Mouse (Mus musculus) natural killer cell, adult 2 months (primary cell): ENCODE data around the gene Gm20388.

ENCODE experiments used
- DNase-seq, 2 experiments: peaks; one replicate each; pipeline ENCODE4 v3.0.0; 2022; ENCODE audit warnings: low spot score in 2 of 2

The Gm20388 gene

DNA sequence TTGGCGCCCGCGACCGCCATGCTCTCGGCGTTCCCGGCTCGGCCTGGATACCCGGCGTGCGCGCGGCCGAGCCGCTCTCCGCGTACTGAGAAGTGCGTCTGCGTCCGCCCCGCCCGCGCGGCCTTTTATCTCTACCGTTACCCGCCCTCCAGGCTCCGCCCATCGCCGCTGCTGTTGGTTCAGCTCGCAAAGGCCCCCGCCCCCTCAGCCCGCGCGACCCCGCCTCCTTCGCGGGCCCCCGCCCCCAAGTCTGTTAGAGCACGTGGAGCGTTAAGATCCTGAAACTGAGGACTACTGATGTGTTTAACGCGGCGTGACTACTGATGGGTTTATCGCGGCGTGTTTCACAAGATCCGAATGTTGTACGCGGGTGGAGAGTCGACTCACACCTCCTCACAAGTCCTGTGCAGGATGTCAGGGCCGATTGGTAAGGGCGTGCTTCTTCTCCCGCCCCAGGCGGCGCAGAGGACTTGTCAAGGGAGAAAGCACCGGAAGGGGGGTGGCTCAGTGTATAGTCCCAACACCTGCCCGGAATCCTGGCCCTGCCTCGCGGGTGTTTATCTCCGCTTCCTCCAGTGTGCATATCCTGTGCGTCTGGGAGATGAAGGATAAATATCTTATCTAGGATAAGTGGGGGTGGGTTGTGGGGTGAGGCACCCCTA, 1997.1 kb downstream of the Gm20388 start, which contains the start of gene Slc7a5:
Gene Slc7a5, minus strand, starts transcription at position 108 of the 662 bp plus-strand sequence.
- peak; percentile 92 to 96 for DNase-seq

DNA sequence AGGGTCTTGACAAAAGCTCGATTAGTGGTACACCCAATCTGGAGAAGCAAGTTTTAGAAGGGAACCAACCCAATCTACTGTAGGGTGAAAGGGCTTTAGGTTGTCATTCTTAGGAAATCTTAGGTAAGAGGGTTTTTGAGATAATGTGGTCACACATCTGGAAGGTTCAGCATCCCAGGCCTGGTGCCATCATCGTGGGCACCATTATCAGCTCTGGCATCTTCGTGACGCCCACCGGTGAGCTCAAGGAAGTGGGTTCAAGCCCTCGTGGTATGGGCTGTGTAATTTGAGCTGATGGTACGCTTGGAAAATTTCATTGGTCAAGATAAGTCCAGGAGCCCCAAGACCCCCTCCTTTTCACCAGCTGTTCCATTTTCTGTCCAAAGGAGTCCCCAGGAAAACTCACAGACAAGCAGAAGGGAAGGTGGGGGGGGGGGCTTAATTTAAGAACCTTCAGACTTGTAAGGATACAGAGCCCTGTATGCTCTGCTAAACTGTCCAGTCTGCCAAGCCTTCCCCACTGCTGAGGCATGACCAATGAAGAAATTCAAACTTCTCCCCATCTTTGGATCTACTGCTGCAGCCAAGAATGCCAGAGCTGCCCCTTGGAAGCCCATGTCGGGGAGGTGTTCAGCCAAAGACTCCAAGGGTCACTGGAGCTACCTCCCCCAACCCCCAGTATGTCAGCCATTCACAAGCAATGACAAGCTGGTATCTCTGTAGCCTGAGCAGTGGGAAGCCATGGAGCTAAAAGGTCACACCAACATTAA, 1997.9 kb downstream of the Gm20388 start:
- DNase-seq, result no peak

DNA sequence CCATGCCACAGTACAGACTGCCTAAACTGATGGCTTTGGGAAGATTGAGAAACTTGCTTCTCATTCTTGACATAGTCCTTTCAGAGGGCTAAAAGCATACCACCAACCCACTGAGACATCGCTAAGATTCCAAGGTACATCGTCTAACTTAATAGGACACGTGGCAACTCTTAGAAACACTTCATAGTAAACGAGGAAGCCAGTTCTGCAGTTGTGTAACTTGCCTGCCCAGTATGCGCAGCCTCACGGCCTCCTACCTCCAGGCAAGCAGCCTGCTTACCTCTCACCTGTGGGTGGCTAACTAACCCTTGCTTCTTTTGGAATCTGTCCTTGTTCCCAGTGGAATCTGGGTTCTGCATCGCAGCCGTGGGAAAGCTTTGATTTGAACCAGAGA, 1998.5 kb downstream of the Gm20388 start:
- no peak for DNase-seq

DNA sequence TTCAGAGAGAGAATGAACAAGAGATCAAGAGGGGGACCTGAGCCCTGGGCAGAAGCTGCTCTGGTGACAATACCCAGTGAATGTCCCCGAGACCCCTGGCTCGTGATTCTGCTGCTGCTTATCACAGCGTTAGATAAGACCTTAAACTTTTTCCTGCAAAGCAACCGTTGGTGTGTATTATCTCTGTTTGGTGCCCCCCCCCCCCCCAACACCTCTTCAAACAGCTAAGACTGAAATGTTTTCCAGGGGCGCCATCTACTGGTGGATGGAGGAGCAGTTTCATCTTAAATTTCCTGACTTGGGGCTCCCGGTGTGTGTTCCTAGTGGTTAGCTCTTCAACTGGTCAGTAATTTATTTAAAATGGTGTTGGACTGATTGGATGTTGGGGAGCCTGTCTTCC, 1999.0 kb downstream of the Gm20388 start:
- DNase-seq, result peak; percentile 57 to 81

DNA sequence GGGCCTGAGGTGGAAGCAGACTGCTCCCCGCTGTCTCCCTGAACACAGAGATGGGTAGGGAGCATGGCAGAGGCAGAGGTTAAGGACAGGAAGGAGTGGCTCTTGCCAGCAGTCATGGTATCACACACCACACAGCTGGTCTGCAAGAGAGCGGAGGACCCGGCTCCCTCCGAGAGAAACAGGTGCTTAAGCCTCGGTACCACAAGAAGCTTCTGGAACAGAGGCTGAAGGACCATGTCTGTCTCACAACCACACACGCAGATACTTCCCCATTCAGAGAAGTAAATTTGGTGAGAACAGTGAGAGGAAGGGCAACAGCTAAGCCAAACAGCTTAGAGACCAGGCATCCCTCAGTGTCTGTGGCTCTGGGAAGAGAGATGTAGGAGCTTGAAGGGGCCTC, 2000.8 kb downstream of the Gm20388 start:
- no peak for DNase-seq

DNA sequence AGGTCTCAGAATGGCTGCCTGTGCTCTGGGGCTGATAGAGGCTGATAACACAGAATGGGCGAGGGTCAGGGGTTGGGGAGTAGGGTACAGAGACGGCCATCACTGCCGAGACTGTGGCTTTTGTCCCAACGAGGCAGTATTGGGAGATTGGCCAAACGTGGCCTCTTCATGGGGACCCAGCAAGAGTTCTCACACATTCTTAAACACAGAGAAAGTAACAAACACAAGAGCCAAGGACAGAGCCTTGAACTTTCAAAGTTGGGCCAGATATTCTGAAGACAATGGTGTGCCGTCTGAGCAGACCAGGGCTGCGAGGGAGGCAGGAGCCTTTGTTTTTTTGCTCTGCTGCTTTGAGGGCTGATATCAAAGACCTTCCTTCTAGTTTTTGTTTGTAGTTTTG, 2001.3 kb downstream of the Gm20388 start:
- no peak for DNase-seq

DNA sequence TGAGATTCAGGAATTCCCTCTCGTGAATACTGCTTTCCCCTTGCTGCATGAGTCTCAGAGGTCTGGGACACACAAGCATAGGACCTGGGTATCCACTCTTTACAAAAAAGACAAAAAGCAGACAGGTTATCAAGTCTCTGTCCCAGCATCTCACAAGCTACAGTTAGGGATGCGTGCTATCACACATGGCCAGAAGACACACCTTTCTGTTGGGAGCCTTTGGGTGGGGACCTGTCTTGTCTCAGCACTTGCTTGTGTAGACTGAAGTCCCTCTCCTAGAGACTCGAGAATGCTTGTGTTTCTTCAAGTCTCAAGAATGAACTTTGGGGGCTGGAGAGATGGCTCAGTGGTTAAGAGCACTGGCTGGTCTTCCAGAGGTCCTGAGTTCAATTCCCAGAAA, 2002.2 kb downstream of the Gm20388 start:
- no peak for DNase-seq

DNA sequence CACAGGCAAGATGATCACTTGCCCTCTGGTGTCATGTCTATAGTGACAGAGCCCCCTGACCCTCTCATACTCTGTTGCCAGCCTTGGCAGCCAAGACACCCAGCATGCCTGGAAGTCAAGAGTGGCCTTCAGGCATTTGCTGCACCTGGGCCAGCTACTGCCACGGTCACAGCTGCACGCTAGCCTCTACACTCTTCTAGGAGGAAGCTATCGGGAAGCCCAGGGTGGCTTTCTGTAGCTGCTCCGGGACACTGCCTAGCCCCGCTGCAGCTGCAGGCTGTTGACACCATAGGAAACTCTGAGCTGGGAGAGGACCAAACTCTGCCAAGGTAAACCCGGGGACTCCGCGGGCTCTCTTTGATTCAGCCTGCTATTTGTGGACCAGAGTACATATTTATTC, 2002.7 kb downstream of the Gm20388 start:
- no peak for DNase-seq

DNA sequence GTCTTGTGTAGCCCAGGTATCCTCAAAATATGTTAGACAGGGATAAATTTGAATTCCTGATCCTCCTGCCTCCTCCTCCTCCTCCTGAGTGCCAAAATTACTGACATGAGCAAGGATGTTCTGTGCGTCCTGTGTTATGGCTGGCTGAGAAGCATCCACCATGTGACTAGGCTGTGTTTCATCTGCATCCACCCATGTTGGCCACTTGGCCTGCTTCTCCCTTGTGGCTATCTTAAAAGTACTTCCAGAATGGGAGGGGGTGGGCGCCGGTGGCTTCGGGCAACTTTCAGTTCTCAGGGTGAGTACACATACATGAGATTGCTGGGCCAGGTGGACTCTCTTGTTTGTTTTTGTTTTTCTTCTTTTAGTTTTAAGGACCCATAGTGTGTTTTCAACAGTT, 2008.5 kb downstream of the Gm20388 start:
- DNase-seq, result no peak

DNA sequence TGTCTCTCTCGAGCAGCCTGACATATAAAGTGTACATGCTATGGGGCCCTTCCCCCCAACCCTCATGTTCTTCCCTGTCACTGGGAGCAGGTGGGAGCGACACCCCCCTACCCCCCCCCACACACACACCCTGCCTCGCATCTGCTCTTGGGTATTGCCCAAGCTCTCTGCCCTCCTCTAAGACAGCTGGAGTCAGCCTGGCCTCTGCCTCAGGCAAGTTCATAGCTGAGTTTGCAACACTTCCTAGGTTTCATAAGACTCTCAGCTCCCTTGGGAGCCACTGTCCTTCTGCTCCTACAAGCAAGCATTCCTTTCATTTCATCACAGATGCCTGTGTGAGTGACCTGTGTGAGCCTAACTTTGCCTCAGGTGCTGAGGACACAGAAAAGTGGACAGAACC, 2009.1 kb downstream of the Gm20388 start:
- DNase-seq, result no peak

DNA sequence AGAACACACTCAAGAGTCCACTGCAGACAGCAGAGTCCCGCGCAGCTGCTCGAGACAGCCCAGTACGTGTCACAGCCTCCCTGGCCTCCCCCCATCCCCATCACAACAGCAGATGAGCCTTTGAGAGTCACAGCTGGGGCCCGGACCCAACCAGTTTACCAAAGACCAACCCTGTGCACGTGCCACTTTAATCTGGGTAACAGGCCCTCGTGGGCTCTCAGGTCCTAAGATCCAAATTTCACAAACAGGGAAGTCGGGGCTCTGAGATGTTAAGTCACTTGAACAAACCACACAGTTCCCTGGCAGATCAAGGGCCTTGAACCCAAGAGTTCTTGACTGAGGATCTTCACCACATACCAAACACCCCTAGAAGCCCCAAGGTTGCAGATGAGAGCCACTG, 2010.9 kb downstream of the Gm20388 start:
- no peak for DNase-seq

DNA sequence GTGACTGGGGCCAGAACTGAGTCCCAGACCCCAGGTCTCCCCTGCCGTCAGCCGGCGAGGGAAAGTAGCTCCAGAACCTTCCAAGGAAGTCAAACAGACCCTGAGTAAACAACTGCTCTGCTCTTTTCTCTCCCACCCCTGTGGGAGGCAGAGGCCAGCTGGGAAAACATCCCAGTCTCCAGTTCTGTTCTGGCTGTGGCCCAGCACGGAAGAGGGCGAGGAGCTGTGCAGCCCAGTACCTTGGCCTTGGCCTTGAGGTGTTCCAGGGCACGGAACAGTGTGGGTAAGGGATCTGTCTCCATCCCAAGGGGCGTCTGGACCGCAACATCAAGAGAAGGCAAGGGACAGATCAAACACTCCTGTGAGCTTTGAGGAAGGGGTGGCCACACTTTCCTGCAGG, 2011.5 kb downstream of the Gm20388 start:
- DNase-seq, result no peak

DNA sequence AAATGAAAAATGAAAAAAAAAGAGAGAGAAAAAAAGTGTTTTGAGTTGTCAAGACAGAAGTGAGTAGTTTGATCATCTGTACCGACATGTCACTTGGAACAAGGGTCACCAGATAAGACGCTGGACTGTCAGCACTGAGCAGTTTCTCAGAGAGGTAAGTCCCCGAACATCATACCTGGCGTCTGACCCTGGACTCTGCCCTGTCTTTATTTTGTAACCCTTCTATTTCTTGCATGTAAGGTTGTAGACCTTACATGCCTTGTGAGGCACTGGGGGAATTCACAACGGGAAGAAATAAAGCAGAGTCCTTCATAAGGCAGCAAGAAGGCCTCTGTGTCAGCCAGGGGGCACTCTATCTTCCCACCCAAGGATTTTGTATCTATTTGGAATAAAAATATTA, 2014.0 kb downstream of the Gm20388 start:
- DNase-seq, result no peak

DNA sequence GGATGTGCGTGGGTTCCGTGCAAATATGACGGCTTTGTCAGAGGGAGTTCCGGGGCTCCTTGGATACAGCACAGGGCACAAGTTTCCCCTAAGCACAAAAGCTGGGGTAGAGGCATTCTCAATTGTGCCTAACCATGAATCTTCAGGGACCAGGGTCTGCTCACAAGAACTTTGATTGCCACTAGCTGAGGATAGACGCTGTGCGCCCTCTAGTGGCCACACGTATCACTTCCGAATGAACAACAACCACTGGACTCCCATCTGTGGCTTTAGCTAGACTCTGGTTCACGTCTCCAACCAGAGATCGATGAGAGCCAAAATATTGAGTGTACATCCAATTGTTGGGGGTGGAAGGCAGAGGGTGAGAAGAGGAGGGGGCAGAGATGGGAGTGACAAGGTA, 2015.0 kb downstream of the Gm20388 start:
- peak; percentile 50 to 70 for DNase-seq

DNA sequence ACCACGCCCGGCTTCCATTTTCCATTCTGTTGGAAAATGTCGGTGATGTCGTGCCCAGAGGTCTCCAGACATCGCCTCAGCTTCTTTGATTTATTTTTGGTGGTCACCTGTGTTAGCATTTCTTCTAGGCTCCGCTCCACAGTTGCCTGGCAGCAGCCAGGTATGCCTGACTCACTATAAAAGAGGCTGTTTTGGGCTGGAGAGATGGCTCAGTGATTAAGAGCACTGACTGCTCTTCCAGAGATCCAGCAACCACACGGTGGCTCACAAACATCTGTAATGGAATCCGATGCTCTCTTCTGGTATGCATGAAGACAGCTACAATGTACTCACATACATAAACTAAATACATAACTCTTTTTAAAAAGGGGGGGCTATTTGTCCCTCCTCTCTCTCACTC, 2015.6 kb downstream of the Gm20388 start:
- DNase-seq, result no peak

DNA sequence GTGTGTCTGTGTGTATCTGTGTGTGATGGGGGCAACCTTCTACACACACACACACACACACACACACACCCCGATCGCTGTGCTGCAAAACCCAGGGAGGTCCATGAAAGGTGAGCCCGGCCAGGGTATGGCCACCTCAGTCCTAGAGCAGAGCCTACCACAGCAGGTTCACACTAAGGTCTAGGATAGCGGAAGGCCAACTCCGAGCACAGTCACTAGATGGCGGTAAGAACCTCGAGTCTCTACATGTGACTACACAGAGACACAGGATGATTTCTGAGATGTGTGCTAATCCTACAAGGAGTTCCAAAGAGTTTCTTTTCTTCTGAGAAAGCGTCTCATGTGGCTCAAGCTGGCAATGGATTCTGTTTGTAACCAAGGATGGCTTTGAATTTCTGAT, 2016.7 kb downstream of the Gm20388 start:
- peak in 1 of 2 experiments; percentile 33 for DNase-seq

DNA sequence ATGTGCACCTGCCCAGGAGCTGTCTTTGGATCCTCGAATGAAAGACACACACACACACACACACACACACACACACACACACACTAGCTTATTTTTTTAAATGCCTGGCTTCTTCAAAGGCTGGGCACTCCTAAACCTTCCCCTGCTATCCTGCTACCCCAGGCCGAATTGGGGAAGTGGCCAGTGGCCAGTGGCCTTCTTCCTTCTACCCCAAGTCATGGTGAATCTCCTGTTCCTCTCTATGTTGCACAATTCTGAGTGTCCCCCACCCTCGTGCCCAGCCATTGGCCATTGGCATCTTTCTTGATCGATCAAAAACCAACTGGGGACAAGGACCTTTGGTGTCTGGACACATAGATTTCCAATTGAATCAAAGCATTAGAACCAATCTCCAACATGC, 2019.4 kb downstream of the Gm20388 start:
- DNase-seq, result no peak

DNA sequence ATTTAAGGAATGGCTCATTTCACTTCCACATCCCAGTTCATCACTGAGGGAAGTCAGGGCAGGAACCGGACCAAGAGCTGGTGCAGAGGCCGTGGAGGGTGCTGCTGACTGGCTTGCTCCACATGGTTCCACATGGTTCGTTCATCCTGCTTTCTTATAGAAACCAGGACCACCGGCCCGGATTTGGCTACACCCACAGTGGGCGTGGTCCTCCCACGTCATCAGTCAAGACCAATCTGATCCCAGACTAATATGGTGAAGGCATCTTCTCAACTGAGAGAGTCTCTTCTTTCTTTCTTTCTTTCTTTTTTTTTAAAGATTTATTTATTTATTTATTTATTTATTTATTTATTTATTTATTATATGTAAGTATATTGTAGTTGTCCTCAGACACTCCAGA, 2020.9 kb downstream of the Gm20388 start:
- DNase-seq, result no peak

DNA sequence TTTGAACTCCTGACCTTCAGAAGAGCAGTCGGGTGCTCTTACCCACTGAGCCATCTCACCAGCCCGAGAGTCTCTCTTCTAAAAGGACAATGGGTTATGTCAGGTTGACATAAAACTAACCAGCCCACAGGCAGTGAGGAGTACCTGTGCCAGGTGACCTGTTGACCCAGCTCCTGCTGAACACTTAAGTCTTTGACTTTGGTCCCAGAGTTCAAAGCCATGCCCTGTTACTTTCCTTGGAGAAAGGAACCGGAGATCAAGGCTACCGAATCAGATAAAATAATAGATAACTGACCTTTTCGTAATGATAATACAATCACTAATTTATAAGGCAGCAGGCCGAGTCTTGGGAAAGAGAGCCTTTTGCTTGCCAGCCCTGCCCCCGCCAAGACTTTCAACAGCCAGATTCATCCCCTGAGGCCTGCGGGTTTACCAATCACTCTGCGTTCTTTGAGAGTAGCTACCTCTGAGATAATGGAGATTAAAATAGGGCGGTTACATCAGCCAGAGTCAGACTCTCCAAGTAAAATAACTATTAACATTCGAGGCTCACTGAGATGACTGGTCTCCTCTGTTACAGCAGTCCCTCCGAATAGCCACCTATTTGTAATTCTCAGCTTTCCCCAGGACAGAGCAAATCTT, 2021.5 kb downstream of the Gm20388 start:
- DNase-seq, result no peak

DNA sequence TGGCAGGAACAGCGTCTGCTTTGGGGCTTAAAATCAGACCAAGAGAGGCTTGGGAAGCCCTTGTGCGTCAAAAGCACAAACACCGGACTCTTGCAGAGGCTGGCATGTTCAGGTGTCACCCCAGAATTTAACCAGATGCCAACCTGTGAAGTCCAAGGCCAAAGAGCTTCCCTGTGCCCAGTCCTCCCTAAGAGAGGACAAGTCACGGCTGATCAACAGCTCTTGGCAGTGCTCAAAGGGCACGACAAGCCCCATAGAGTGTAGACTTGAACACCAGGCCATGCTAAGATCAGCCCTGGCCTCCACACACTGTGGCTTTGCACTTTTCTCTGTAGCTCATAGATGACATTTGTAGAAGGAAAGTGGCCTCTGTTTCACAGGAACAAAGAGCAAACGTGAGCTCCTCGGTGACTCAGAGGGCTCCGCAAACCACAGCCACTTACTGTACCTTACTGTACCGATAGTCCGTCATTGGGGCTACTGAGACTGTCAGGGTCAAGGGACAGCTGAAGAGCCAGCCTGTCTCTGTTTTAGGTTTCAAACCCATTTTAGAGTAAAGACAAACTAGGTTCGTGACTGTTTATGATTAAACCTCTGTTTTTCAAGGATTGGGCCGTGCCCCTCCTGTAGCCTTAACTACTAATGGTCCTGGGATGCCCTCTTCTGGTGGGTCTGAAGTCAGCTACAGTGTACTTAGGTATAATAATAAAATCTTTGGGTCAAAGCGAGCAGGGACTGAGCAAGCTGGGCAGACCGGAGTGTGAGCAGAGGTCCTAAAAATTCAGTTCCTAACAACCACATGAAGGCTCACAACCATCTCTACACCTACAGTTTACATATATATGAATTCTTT, 2022.3 kb downstream of the Gm20388 start:
- DNase-seq, result no peak

DNA sequence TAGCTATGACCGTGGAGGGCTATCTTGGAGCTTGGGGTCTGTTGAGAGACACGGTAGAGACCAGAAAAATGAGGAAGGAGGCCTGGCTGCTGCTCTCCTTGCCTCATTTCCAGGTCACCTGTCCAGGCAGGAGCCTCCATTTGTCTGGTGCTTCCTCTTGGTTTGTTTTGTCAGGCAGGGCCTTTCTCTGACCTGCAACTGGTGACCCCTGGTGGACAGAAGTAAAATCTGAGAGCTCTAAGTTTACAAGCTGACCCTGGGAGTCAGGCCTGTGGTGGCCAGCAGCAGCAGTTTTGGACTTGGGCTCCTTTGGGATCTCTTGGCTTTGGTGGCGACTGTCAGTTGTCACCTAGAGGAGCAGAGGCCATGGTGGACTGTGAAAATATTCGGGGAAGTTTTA, 2023.9 kb downstream of the Gm20388 start:
- peak; percentile 19 to 27 for DNase-seq

DNA sequence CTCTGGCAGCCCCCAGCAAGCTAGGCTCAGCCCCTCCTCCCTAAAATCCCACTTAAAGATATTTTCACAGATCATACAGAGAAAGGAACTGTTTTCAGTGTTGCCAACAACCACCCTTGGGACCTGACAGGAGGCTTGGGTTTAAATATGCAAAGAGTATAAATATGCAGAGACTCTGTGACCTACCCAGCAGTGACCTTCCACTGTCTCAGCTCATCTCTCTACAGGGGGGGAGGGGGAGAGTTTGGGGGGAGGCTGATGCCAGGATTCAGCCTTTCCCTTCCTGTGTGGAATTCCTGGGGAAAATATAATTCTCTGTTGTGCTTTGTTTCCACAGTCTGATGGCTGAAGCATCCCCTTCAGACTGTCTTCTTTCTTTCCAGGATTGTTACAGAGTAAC, 2024.3 kb downstream of the Gm20388 start:
- no peak for DNase-seq
